Mouse (Mus musculus): ENCODE results near the gene Pak6.

DNA sequence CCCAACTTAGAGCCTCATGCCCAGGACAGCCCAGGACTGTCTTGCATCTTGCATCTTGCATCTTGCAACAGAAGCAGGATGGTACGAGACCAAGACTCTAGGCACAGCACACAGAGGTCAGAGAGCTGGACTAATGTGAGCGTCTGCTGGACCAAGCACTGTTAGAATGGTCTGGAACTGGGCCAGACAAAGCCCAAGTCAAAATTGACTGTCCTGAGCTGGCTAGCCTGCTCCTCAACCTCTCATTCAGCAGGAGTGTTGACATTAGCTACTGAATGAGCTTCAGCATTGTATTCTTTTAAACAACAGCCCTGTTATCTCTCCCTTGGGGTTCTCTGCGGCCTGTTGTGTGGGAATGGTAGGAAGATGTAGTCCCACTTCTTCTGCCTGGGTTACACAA is 16.5 kb downstream of the Pak6 start:
- TF ChIP-seq CTCF (IDR thresholded peaks at IDR 0.05; ENCODE audit: control insufficient read depth, insufficient read depth, low read length) = no peak
- TF ChIP-seq POLR2A (IDR thresholded peaks at IDR 0.05; ENCODE audit: borderline replicate concordance, control insufficient read depth, low read depth, low read length) = no peak
